Mouse (Mus musculus) forebrain, postnatal 0 days (tissue): ENCODE data around the gene Plk2. TPM values are rescaled to one million over a fixed set of nuclear protein-coding genes. Genes with fewer than 3 reads are reported as not detected.

Source experiments
- ATAC-seq: fragments of 200-750 bp; cut with Nextera tagmentation; 2 replicates; pipeline ENCODE4 v1.8.0; 2017; ENCODE audit warnings: mild to moderate bottlenecking, moderate library complexity
- DNase-seq: peaks from one replicate; pipeline ENCODE4 v3.0.0-alpha.2; 2015
- H3K27ac ChIP-seq: fragments of 300-500 bp; sonication (generic); 2 replicates; pipeline ENCODE4 v1.5.1; 2014; ENCODE audit warnings: low read depth, mild to moderate bottlenecking, antibody characterized with exemption, low read length, moderate library complexity, mixed read lengths
- H3K27me3 ChIP-seq: fragments of 300-500 bp; sonication (generic); 2 replicates; pipeline ENCODE4 v1.6.1; 2014; ENCODE audit warnings: mild to moderate bottlenecking, low read length, mixed read lengths; ENCODE audit not compliant: insufficient read depth
- H3K36me3 ChIP-seq: fragments of 300-500 bp; sonication (generic); 2 replicates; pipeline ENCODE4 v1.6.1; 2014; ENCODE audit warnings: mild to moderate bottlenecking, moderate library complexity; ENCODE audit not compliant: insufficient read depth
- H3K4me1 ChIP-seq: fragments of 300-500 bp; sonication (generic); 2 replicates; pipeline ENCODE4 v1.6.1; 2014; ENCODE audit warnings: antibody characterized with exemption; ENCODE audit not compliant: insufficient read depth
- H3K4me2 ChIP-seq: fragments of 300-500 bp; sonication (generic); 2 replicates; pipeline ENCODE4 v1.6.1; 2014; ENCODE audit warnings: low read depth, mild to moderate bottlenecking, moderate library complexity
- H3K4me3 ChIP-seq: fragments of 300-500 bp; sonication (generic); 2 replicates; pipeline ENCODE4 v1.5.1; 2014; ENCODE audit warnings: low read depth, low read length, mixed read lengths
- H3K9ac ChIP-seq: fragments of 300-500 bp; sonication (generic); 2 replicates; pipeline ENCODE4 v1.6.1; 2014; ENCODE audit warnings: mild to moderate bottlenecking
- H3K9me3 ChIP-seq: fragments of 300-500 bp; sonication (generic); 2 replicates; pipeline ENCODE4 v1.6.1; 2016; ENCODE audit warnings: low read length
- CTCF ChIP-seq: sonication (generic); IDR thresholded peaks from 2 replicates; pipeline ENCODE4 v1.5.1; 2016; ENCODE audit warnings: antibody characterized with exemption, control low read depth, low read depth
- WGBS: fragments of 180-500 bp; shearing (Covaris S2); extraction: QIAGEN DNeasy Blood & Tissue Kit; methylation state at CpG from one replicate; pipeline ENCODE4 v1.1.7; 2014; 5-methylcytosine and 5-hydroxymethylcytosine counted together
- polyA plus RNA-seq: library from polyadenylated mRNA; unstranded; fragments of >200 nt; fragmentation: Nextera tagmentation; extraction: Ambion mirVana; gene quantifications from 2 replicates; pipeline ENCODE4 v1.2.1, GENCODE M21; 2015
- total RNA-seq: library from RNA; depleted of rRNA; stranded (reverse); fragments of >200 nt; gene quantifications from 2 replicates; pipeline ENCODE4 v1.2.3, GENCODE M21; 2014; rRNA removed

The Plk2 gene
- total RNA-seq (257 and 310 TPM in 2 replicates), polyA plus RNA-seq (217 and 222 TPM in 2 replicates)

DNA sequence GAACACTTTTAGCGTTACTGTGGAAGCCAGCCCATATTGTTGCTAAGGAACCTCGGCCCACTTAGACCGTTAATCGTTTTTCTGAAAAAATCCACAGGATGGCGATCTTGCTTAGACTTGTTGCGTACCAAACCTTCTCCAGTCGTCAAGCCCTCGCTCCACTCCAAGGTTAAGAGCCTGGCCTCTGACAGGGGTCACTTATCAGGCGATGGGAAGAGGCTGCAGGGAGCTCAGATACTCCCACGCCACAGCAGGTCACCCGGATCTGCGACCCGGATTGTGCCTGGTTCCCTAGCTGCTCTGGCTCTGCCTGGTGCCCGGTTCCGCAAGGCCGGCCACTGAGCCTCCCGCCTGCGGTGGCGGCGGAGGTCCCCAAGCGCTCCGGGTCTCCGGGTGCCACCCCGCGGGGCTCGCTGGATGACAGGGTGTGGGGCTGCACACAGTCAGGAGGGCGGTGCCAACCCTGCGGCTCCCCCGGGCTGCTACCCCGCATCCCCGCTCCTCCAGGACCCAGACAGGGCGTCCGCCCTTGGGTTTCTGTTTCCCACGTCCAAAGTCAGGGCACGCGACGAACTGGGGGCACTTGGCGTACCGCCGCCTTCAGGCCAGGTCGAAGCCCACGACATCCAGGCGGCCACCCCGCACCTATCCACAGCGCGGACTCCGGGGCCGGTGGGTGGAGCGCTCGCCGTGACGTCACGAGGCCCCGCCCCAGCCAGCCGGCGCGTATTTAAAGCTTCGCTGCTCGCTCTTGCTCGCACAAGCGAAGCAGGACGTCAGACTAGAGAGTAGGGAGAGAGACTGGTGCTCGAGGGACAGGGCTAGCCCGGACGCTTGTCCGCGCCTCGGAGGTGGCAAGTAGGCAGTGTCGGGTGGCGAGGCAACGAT lies at the start of gene Plk2:
Gene Plk2 (plus strand): TSS at position 756 of the 888 bp plus-strand sequence.
- Histone ChIP-seq H3K27me3 (no peaks in the 10 kb centered on the region), H3K9me3 (no peaks in the 10 kb centered on the region), H3K27ac (peak within 1 kb of the TSS; percentile 96), H3K4me3 (peak within 1 kb of the TSS; percentile 85), H3K4me2 (peak within 1 kb of the TSS; percentile 99), H3K4me1 (no peaks in the 10 kb centered on the region), H3K9ac (peak within 1 kb of the TSS; percentile 99), H3K36me3 (peaks cover 20% of the 10 kb centered on the region)
- 2% methylated on average over 71 of the region's 71 CpGs for WGBS
- TF ChIP-seq CTCF, result peak; percentile 76
- ATAC-seq (peak; percentile 94), DNase-seq (peak; percentile 96)

DNA sequence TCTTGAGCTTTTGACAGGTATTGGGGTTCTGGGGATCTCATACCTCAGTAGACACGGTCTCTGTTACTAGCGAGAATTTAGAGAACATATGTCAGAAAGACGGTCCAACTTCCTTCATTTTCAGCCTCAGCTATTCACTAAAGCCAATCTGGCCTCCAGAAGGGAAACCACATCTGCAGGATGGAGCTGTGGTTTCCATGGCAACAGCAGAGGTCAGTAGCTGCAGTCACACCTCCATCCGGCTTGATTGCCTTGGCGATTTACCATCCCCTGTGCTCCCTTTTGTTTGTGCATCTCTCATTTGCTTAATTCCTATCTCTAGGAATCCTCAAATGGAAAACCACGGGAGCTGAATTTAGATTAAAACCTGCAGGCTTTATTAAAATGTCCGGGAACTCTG lies 48.1 kb upstream of the Plk2 start:
- WGBS, result 22% methylated on average over 7 of the region's 7 CpGs
- DNase-seq (peak; percentile 55), ATAC-seq (peak; percentile 36; the same call in 1 of the 2 replicates)
- Histone ChIP-seq H3K4me3 (no peak overlapping the region), H3K4me2 (no peak overlapping the region), H3K36me3 (no peaks in the 10 kb centered on the region), H3K27me3 (no peaks in the 10 kb centered on the region), H3K9ac (no peak overlapping the region), H3K4me1 (no peaks in the 10 kb centered on the region), H3K9me3 (no peaks in the 10 kb centered on the region), H3K27ac (0 out of 2 replicates have a peak overlapping the region, but pooled peaks have one; percentile 9)
- no peak for TF ChIP-seq CTCF

DNA sequence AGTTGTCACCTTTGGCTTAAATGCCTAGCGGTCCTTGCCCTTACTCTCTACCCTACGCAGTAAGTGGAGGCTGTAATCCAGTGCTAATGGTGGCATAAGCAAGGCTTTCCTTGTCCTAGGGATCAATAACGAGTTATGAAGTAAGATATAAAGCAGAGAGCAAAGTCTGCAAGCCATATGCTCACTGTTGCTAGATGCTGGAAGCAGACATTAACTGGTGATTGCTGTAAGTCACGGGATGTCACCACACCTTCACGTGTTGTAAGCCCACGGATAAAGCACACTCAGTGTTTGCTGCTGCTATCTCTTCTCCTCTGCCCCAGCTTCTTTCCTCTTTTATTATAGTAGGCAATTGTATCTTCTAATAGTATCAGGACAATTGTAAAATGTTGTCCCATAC lies 43.8 kb upstream of the Plk2 start:
- H3K4me1 ChIP-seq, result no peaks in the 10 kb centered on the region
- H3K36me3 ChIP-seq, result no peaks in the 10 kb centered on the region
- no peak overlapping the region for H3K9ac ChIP-seq
- no peaks in the 10 kb centered on the region for H3K27me3 ChIP-seq
- no peak overlapping the region for H3K4me2 ChIP-seq
- no peak overlapping the region for H3K27ac ChIP-seq
- no peaks in the 10 kb centered on the region for H3K9me3 ChIP-seq
- no peak for TF ChIP-seq CTCF
- WGBS, result 88% methylated on average over 6 of the region's 6 CpGs
- H3K4me3 ChIP-seq, result no peak overlapping the region
- no peak for DNase-seq
- no peak for ATAC-seq

DNA sequence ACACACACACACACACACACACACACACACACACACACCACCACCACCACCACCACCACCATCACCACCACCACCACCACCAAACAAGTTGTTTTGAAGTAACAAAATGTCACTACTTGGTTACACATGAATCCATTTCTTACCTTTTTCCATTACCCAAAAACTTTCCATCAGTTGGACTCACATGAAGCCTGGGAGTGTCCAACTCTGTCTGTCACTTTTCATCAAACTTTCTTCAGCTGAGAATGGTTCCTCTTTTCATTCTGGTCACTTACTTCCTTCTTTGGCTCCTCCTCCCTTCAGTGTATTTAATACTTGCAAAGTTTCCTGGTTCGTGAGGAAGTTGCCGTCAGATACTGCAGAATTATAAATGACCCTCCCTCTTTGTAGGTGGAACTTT lies 37.9 kb upstream of the Plk2 start, which contains the start of gene Gapt:
Gene Gapt (minus strand): TSS at position 259 of the 400 bp plus-strand sequence.
- Histone ChIP-seq H3K4me2 (no peak within 1 kb of the TSS), H3K36me3 (no peaks in the 10 kb centered on the region), H3K9me3 (no peaks in the 10 kb centered on the region), H3K27me3 (no peaks in the 10 kb centered on the region), H3K27ac (no peak within 1 kb of the TSS), H3K4me3 (no peak within 1 kb of the TSS), H3K9ac (no peak within 1 kb of the TSS), H3K4me1 (no peaks in the 10 kb centered on the region)
- no peak for DNase-seq
- ATAC-seq, result no peak
- TF ChIP-seq CTCF, result no peak
- WGBS, result 90% methylated on average over 2 of the region's 2 CpGs

DNA sequence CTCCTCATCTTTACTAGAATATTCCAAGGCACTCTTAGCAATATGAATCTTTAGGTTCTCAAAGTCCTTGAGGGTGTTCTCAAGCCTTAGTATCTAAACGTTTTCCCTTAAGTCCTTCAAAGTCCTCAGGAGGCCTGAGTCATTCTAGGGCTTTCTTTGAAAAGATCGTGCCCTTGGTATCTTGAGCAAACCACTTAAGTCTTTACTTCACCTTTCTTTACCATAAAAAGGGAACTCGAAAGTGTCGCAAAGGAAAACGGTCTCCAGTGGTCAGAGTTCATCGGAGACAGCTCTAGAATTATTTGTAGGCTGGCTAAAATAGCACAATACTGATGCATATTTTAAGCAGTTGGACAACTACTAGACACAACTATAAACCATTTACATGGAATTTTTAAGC lies 31.1 kb upstream of the Plk2 start:
- no peak overlapping the region for H3K4me2 ChIP-seq
- no peak overlapping the region for H3K9ac ChIP-seq
- ATAC-seq (no peak), DNase-seq (no peak)
- no peaks in the 10 kb centered on the region for H3K4me1 ChIP-seq
- H3K4me3 ChIP-seq, result no peak overlapping the region
- 89% methylated on average over 6 of the region's 6 CpGs for WGBS
- no peaks in the 10 kb centered on the region for H3K27me3 ChIP-seq
- H3K9me3 ChIP-seq, result no peaks in the 10 kb centered on the region
- no peaks in the 10 kb centered on the region for H3K36me3 ChIP-seq
- TF ChIP-seq CTCF, result no peak
- no peak overlapping the region for H3K27ac ChIP-seq

DNA sequence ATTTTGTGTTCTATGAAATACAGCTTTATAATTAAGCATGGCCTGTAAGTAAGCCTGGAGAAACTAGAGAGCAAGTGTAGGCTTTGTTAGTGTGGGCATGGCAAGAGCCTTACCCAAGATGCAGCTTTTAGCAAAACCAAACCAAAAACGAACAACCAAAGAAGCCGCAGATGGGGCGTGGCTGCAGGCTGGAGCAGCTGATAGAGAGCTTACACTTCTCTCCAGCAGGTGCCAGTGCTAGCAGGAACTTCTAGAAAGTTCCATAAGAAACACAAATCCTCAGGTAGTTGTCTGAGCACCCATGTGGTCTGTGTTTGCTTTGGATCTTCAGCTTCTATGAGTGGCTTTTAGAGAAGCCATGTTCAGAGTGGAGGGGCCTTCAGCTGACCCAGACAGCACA lies 28.4 kb upstream of the Plk2 start:
- Histone ChIP-seq H3K4me1 (no peaks in the 10 kb centered on the region), H3K27me3 (no peaks in the 10 kb centered on the region), H3K9ac (no peak overlapping the region), H3K4me2 (no peak overlapping the region), H3K36me3 (no peaks in the 10 kb centered on the region), H3K27ac (no peak overlapping the region), H3K4me3 (no peak overlapping the region), H3K9me3 (no peaks in the 10 kb centered on the region)
- WGBS, result 92% methylated on average over 3 of the region's 3 CpGs
- no peak for TF ChIP-seq CTCF
- ATAC-seq (no peak), DNase-seq (no peak)

DNA sequence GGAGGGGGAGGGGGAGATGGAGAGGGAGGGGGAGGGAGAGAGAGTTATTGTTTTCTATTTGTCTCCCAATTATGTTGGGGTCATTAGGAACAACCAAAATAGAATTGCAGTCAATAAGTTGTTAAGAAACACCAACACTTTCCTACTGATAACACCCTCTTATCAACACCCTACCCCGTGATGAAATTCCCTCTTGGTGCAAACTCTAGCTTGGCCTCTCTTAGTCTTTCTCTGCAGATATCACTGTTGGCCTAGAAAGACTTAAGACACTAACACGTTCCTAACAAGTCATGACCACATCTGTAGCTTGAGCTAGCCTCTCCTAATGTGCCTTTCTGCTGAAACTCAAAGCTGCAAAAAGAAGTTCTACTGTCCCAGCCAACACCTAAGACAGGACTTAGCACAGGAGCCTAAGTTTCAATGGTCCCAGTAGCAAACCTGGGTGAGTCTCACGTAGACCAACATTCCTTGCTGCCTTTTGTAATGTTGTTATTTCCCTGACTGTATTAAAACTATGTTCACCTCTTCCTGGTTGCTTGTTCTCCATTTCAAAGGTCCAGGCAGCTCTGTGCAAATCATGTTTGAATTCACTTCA lies 26.8 kb upstream of the Plk2 start:
- no peak for TF ChIP-seq CTCF
- Histone ChIP-seq H3K9ac (no peak overlapping the region), H3K27ac (no peak overlapping the region), H3K9me3 (no peaks in the 10 kb centered on the region), H3K4me3 (no peak overlapping the region), H3K4me2 (no peak overlapping the region), H3K27me3 (no peaks in the 10 kb centered on the region), H3K4me1 (no peaks in the 10 kb centered on the region), H3K36me3 (no peaks in the 10 kb centered on the region)
- no peak for DNase-seq
- 91% methylated on average over 3 of the region's 3 CpGs for WGBS
- no peak for ATAC-seq
